Mouse (Mus musculus): Measurements from ENCODE around the gene Cenpp. TPM values are rescaled to one million over a fixed set of nuclear protein-coding genes. Genes with fewer than 3 reads are reported as not detected.

The Cenpp gene
- polyA plus RNA-seq (2011; ENCODE audit: insufficient read depth, insufficient read length, low replicate concordance, missing spikeins), result 8.5 and 9.9 TPM in 2 replicates

- under 1% methylated on average over 68 of the region's 68 CpGs for WGBS
- H3K4me3 ChIP-seq (replicated peaks; ENCODE audit: control insufficient read depth, low read depth, low read length), result peak within 1 kb of the TSS; percentile 93
- H3K4me1 ChIP-seq (ENCODE audit: control insufficient read depth, insufficient read depth, low read length), result no peaks in the 10 kb centered on the region; the same call in none of the 2 replicates
- TF ChIP-seq POLR2A (IDR thresholded peaks at IDR 0.05; ENCODE audit: borderline replicate concordance, control insufficient read depth, low read depth, low read length) (peak; percentile 65; the same call in 1 of the 2 replicates), CTCF (IDR thresholded peaks at IDR 0.05; ENCODE audit: control insufficient read depth, insufficient read depth, low read length) (no peak)
- H3K27ac ChIP-seq (ENCODE audit: control insufficient read depth, insufficient read depth, low read depth, low read length, poor library complexity), result peak within 1 kb of the TSS; percentile 69
These were observed at the start of gene Cenpp, which contains the start of gene Nol8 for GRCm38 (mm10) chr13:49652481-49653179. Gene Cenpp, minus strand, starts transcription at chr13:49652785. Gene Nol8, plus strand, starts transcription at chr13:49653078.

GRCm38 (mm10) chr13:49691056-49691455 is 38.5 kb upstream of the Cenpp start:
- H3K4me3 ChIP-seq (replicated peaks; ENCODE audit: control insufficient read depth, low read depth, low read length), result no peak overlapping the region
- H3K27ac ChIP-seq (ENCODE audit: control insufficient read depth, insufficient read depth, low read depth, low read length, poor library complexity), result no peak overlapping the region
- H3K4me1 ChIP-seq (ENCODE audit: control insufficient read depth, insufficient read depth, low read length), result no peaks in the 10 kb centered on the region
- WGBS, result 95% methylated on average over 5 of the region's 5 CpGs
- TF ChIP-seq CTCF (IDR thresholded peaks at IDR 0.05; ENCODE audit: control insufficient read depth, insufficient read depth, low read length) (no peak), POLR2A (IDR thresholded peaks at IDR 0.05; ENCODE audit: borderline replicate concordance, control insufficient read depth, low read depth, low read length) (no peak)

- TF ChIP-seq POLR2A (IDR thresholded peaks at IDR 0.05; ENCODE audit: borderline replicate concordance, control insufficient read depth, low read depth, low read length) (no peak), CTCF (IDR thresholded peaks at IDR 0.05; ENCODE audit: control insufficient read depth, insufficient read depth, low read length) (no peak)
- Histone ChIP-seq H3K4me1 (ENCODE audit: control insufficient read depth, insufficient read depth, low read length) (no peaks in the 10 kb centered on the region; the same call in none of the 2 replicates), H3K27ac (ENCODE audit: control insufficient read depth, insufficient read depth, low read depth, low read length, poor library complexity) (no peak overlapping the region), H3K4me3 (replicated peaks; ENCODE audit: control insufficient read depth, low read depth, low read length) (no peak overlapping the region)
- WGBS, result 66% methylated on average over 4 of the region's 4 CpGs
These were observed 31.7 kb upstream of the Cenpp start for GRCm38 (mm10) chr13:49684266-49684665.

GRCm38 (mm10) chr13:49682233-49682846 is 29.8 kb upstream of the Cenpp start:
- H3K27ac ChIP-seq (ENCODE audit: control insufficient read depth, insufficient read depth, low read depth, low read length, poor library complexity), result peak overlapping the region; percentile 49

GRCm38 (mm10) chr13:49681351-49682232 is 29.0 kb upstream of the Cenpp start, which contains the start of gene Iars:
Gene Iars, plus strand, starts transcription at chr13:49682100.
- TF ChIP-seq CTCF (IDR thresholded peaks at IDR 0.05; ENCODE audit: control insufficient read depth, insufficient read depth, low read length) (no peak), POLR2A (IDR thresholded peaks at IDR 0.05; ENCODE audit: borderline replicate concordance, control insufficient read depth, low read depth, low read length) (peak; percentile 75; the same call in 1 of the 2 replicates)
- H3K27ac ChIP-seq (ENCODE audit: control insufficient read depth, insufficient read depth, low read depth, low read length, poor library complexity), result peak within 1 kb of the TSS; percentile 49
- peak within 1 kb of the TSS; percentile 92 for H3K4me3 ChIP-seq (replicated peaks; ENCODE audit: control insufficient read depth, low read depth, low read length)
- no peaks in the 10 kb centered on the region; the same call in none of the 2 replicates for H3K4me1 ChIP-seq (ENCODE audit: control insufficient read depth, insufficient read depth, low read length)
- WGBS, result 9% methylated on average over 26 of the region's 26 CpGs

More at GRCm38 (mm10) chr13:49682233-49682846, 29.8 kb upstream of the Cenpp start:
- no peak for TF ChIP-seq POLR2A (IDR thresholded peaks at IDR 0.05; ENCODE audit: borderline replicate concordance, control insufficient read depth, low read depth, low read length)
- no peak for TF ChIP-seq CTCF (IDR thresholded peaks at IDR 0.05; ENCODE audit: control insufficient read depth, insufficient read depth, low read length)
- Histone ChIP-seq H3K4me1 (ENCODE audit: control insufficient read depth, insufficient read depth, low read length) (no peaks in the 10 kb centered on the region; the same call in none of the 2 replicates), H3K4me3 (replicated peaks; ENCODE audit: control insufficient read depth, low read depth, low read length) (peak overlapping the region; percentile 92)
- WGBS, result under 1% methylated on average over 20 of the region's 20 CpGs

GRCm38 (mm10) chr13:49677793-49678192 is 25.2 kb upstream of the Cenpp start:
- WGBS, result 59% methylated on average over 2 of the region's 2 CpGs

GRCm38 (mm10) chr13:49653180-49653541 is 576 bp upstream of the Cenpp start:
- no peaks in the 10 kb centered on the region; the same call in none of the 2 replicates for H3K4me1 ChIP-seq (ENCODE audit: control insufficient read depth, insufficient read depth, low read length)
- H3K4me3 ChIP-seq (replicated peaks; ENCODE audit: control insufficient read depth, low read depth, low read length), result peak overlapping the region; percentile 68
- TF ChIP-seq CTCF (IDR thresholded peaks at IDR 0.05; ENCODE audit: control insufficient read depth, insufficient read depth, low read length), result no peak
- TF ChIP-seq POLR2A (IDR thresholded peaks at IDR 0.05; ENCODE audit: borderline replicate concordance, control insufficient read depth, low read depth, low read length), result no peak
- H3K27ac ChIP-seq (ENCODE audit: control insufficient read depth, insufficient read depth, low read depth, low read length, poor library complexity), result no peak overlapping the region
- WGBS, result under 1% methylated on average over 16 of the region's 16 CpGs

More at GRCm38 (mm10) chr13:49677793-49678192, 25.2 kb upstream of the Cenpp start:
- no peaks in the 10 kb centered on the region; the same call in none of the 2 replicates for H3K4me1 ChIP-seq (ENCODE audit: control insufficient read depth, insufficient read depth, low read length)
- no peak overlapping the region for H3K27ac ChIP-seq (ENCODE audit: control insufficient read depth, insufficient read depth, low read depth, low read length, poor library complexity)
- TF ChIP-seq CTCF (IDR thresholded peaks at IDR 0.05; ENCODE audit: control insufficient read depth, insufficient read depth, low read length), result no peak
- TF ChIP-seq POLR2A (IDR thresholded peaks at IDR 0.05; ENCODE audit: borderline replicate concordance, control insufficient read depth, low read depth, low read length), result no peak
- H3K4me3 ChIP-seq (replicated peaks; ENCODE audit: control insufficient read depth, low read depth, low read length), result no peak overlapping the region

All from bone marrow, adult 2 months (tissue).